Mouse (Mus musculus) embryonic fibroblast, embryonic 13.5 days (primary cell): Measurements from ENCODE around the gene Dok3.

Experiments used
- CTCF ChIP-seq: IDR thresholded peaks from 2 replicates; pipeline ENCODE4 v1.5.1; 2011; ENCODE audit warnings: mild to moderate bottlenecking, control low read depth, low read length, moderate library complexity, borderline replicate concordance; ENCODE audit not compliant: insufficient read depth
- POLR2A ChIP-seq: IDR thresholded peaks from 2 replicates; pipeline ENCODE4 v1.6.1; 2011; ENCODE audit warnings: low read depth, mild to moderate bottlenecking, control low read depth, low read length, moderate library complexity

- TF ChIP-seq CTCF (no peak), POLR2A (no peak)
Observed at GRCm38 (mm10) chr13:55525733-55526553, 3.2 kb downstream of the Dok3 start.
